In genomic region chr5:110801036-110801624, GRCm38 (mm10) we compare ENCODE assay signal across 15 mouse cellular contexts. TPM values are rescaled to one million over a fixed set of nuclear protein-coding genes. Genes with fewer than 3 reads are reported as not detected.
A peak's percentile ranks its signal among the peaks of the same experiment; 100 is the strongest.
DNase-seq lines count a peak whose midpoint lies in the region; ATAC-seq lines count a peak whose summit lies in the region.
"Had no signal": no experiment of that assay in that cellular context is flagged by ENCODE, and none has a peak within 500 bp of the region (broad histone marks: within the 10 kb centered on the region; RNA-seq: fewer than 3 reads in every experiment).

No protein-coding gene starts in this region.

- peaks cover 65% of the 10 kb centered on the region for H3K36me3 ChIP-seq in kidney, embryonic 14.5 days (ENCODE audit: control insufficient read depth, insufficient read depth, low read length)
- H3K36me3 ChIP-seq in embryonic facial prominence, embryonic 14.5 days (ENCODE audit: control insufficient read depth, insufficient read depth, low read length) = peaks cover 82% of the 10 kb centered on the region

- WGBS in kidney, embryonic 14.5 days = 82% methylated on average over 3 of the region's 3 CpGs
- WGBS in embryonic facial prominence, embryonic 14.5 days = 78% methylated on average over 3 of the region's 3 CpGs

- H3K27ac ChIP-seq in kidney, embryonic 14.5 days (ENCODE audit: low read depth, low read length) = no peak overlapping the region
- no peak overlapping the region for H3K27ac ChIP-seq in embryonic facial prominence, embryonic 14.5 days (replicated peaks; ENCODE audit: low read depth, low read length)
- H3K27ac ChIP-seq: forebrain, embryonic 12.5 days; heart, embryonic 10.5 days; hindbrain, embryonic 15.5 days; layer of hippocampus, adult 2 months had no signal

- DNase-seq in cerebellum, adult 8-10 months = peak; percentile 41
- DNase-seq in cerebellum, postnatal 14 days = no peak
- DNase-seq in kidney, adult 9 months = peak; percentile 51
- peak; percentile 41 for DNase-seq in A20 (ENCODE audit: low read depth, low spot score)
- peak; percentile 11 for DNase-seq in embryonic facial prominence, embryonic 14.5 days (ENCODE audit: low spot score)
- no peak for DNase-seq in spleen, postnatal 36 days (ENCODE audit: low spot score in 2 of 2)
- no peak for DNase-seq in right cerebral cortex, postnatal 14 days
- DNase-seq: embryo, embryonic 11 days; lung, adult 2 months; thymus, postnatal 25 days had no signal

- no peaks in the 10 kb centered on the region for H3K9me3 ChIP-seq in kidney, embryonic 14.5 days (ENCODE audit: control insufficient read depth, low read length)
- no peaks in the 10 kb centered on the region for H3K9me3 ChIP-seq in embryonic facial prominence, embryonic 14.5 days (ENCODE audit: control insufficient read depth, low read length)
- H3K9me3 ChIP-seq: forebrain, embryonic 12.5 days; heart, embryonic 10.5 days; hindbrain, embryonic 15.5 days had no signal

- no peak overlapping the region for H3K4me3 ChIP-seq in kidney, embryonic 14.5 days (ENCODE audit: low read length)
- no peak overlapping the region for H3K4me3 ChIP-seq in embryonic facial prominence, embryonic 14.5 days (ENCODE audit: low read depth, low read length)
- H3K4me3 ChIP-seq: forebrain, embryonic 12.5 days; heart, embryonic 10.5 days; hindbrain, embryonic 15.5 days; layer of hippocampus, adult 2 months had no signal

- ATAC-seq in kidney, embryonic 14.5 days (ENCODE audit: low FRiP score, low TSS enrichment) = no peak
- ATAC-seq in embryonic facial prominence, embryonic 14.5 days (ENCODE audit: low read depth) = peak; percentile 42

- no peak overlapping the region for H3K4me2 ChIP-seq in kidney, embryonic 14.5 days (replicated peaks; ENCODE audit: low read depth, low read length)
- no peak overlapping the region for H3K4me2 ChIP-seq in embryonic facial prominence, embryonic 14.5 days (ENCODE audit: low read depth, low read length)
- H3K4me2 ChIP-seq: forebrain, embryonic 12.5 days; hindbrain, embryonic 15.5 days had no signal

- no peak overlapping the region for H3K9ac ChIP-seq in kidney, embryonic 14.5 days (ENCODE audit: low read depth, low read length)
- no peak overlapping the region for H3K9ac ChIP-seq in embryonic facial prominence, embryonic 14.5 days (ENCODE audit: low read depth, low read length)
- H3K9ac ChIP-seq: forebrain, embryonic 12.5 days; hindbrain, embryonic 15.5 days had no signal

- H3K27me3 ChIP-seq in kidney, embryonic 14.5 days (ENCODE audit: control insufficient read depth, insufficient read depth, low read length) = no peaks in the 10 kb centered on the region
- no peaks in the 10 kb centered on the region for H3K27me3 ChIP-seq in embryonic facial prominence, embryonic 14.5 days (replicated peaks; ENCODE audit: control insufficient read depth, insufficient read depth, low read length)
- H3K27me3 ChIP-seq: forebrain, embryonic 12.5 days; hindbrain, embryonic 15.5 days had no signal

- no peaks in the 10 kb centered on the region for H3K4me1 ChIP-seq in kidney, embryonic 14.5 days (ENCODE audit: control insufficient read depth, insufficient read depth, low read length)
- peaks cover 2% of the 10 kb centered on the region; the same call in 1 of the 2 replicates for H3K4me1 ChIP-seq in embryonic facial prominence, embryonic 14.5 days (ENCODE audit: control insufficient read depth, insufficient read depth, low read length)

RNA-seq across cellular contexts. Expression of gene Ulk1, which starts 8.8 kb away (rescaled TPM):
- 33.6 and 34.6 TPM in 2 replicates for polyA plus RNA-seq in kidney, embryonic 14.5 days (2014; fragmentation: Nextera tagmentation; extraction: Ambion mirVana)
- 25.9 and 29.9 TPM in 2 replicates for polyA plus RNA-seq in embryonic facial prominence, embryonic 14.5 days (2014; fragmentation: Nextera tagmentation; extraction: Ambion mirVana)

RNA-seq across cellular contexts. Expression of gene Pus1, which starts 20.7 kb away (rescaled TPM):
- 24.5 and 25.2 TPM in 2 replicates for polyA plus RNA-seq in kidney, embryonic 14.5 days (2014; fragmentation: Nextera tagmentation; extraction: Ambion mirVana)
- 20.8 and 23.1 TPM in 2 replicates for polyA plus RNA-seq in embryonic facial prominence, embryonic 14.5 days (2014; fragmentation: Nextera tagmentation; extraction: Ambion mirVana)

RNA-seq across cellular contexts. Expression of gene Ep400, which starts 30.6 kb away (rescaled TPM):
- 30.7 and 56.3 TPM in 2 replicates for polyA plus RNA-seq in kidney, embryonic 14.5 days (2014; fragmentation: Nextera tagmentation; extraction: Ambion mirVana)
- 35.6 and 36.0 TPM in 2 replicates for polyA plus RNA-seq in embryonic facial prominence, embryonic 14.5 days (2014; fragmentation: Nextera tagmentation; extraction: Ambion mirVana)

RNA-seq across cellular contexts. Expression of gene Hscb, which starts 38.4 kb away (rescaled TPM):
- polyA plus RNA-seq in kidney, embryonic 14.5 days (2014; fragmentation: Nextera tagmentation; extraction: Ambion mirVana) = 31.0 and 31.3 TPM in 2 replicates
- polyA plus RNA-seq in embryonic facial prominence, embryonic 14.5 days (2014; fragmentation: Nextera tagmentation; extraction: Ambion mirVana) = 19.6 TPM in 2 replicates

RNA-seq across cellular contexts. Expression of gene Chek2, which starts 38.6 kb away (rescaled TPM):
- polyA plus RNA-seq in kidney, embryonic 14.5 days (2014; fragmentation: Nextera tagmentation; extraction: Ambion mirVana) = 36.2 and 37.5 TPM in 2 replicates
- 14.1 and 14.6 TPM in 2 replicates for polyA plus RNA-seq in embryonic facial prominence, embryonic 14.5 days (2014; fragmentation: Nextera tagmentation; extraction: Ambion mirVana)

Comparison
In these comparisons a context has a peak if more than half of its experiments do, and no peak if none do; other contexts are left out.
1. DNase-seq: peak in cerebellum, adult 8-10 months (single experiment), kidney, adult 9 months (single experiment), A20 (single experiment) and embryonic facial prominence, embryonic 14.5 days (single experiment); none in cerebellum, postnatal 14 days (0 of 2), spleen, postnatal 36 days (0 of 2) and right cerebral cortex, postnatal 14 days (single experiment).